Mouse (Mus musculus): ENCODE measurements around the gene Aox3. TPM values are rescaled to one million over a fixed set of nuclear protein-coding genes. Genes with fewer than 3 reads are reported as not detected.

Gene Aox3
- polyA plus RNA-seq, 1 experiment from 2014 or later = 0.11 TPM

- 94% methylated on average over 2 of the region's 2 CpGs for WGBS
- Histone ChIP-seq H3K9ac (ENCODE audit: low read length) (no peak overlapping the region), H3K4me3 (ENCODE audit: low read depth, low read length) (no peak overlapping the region), H3K4me2 (ENCODE audit: low read length) (no peak overlapping the region), H3K27ac (ENCODE audit: low read depth, low read length) (no peak overlapping the region), H3K27me3 (replicated peaks; ENCODE audit: control insufficient read depth, insufficient read depth, low read length) (no peaks in the 10 kb centered on the region), H3K36me3 (ENCODE audit: control insufficient read depth, insufficient read depth, low read length) (no peaks in the 10 kb centered on the region), H3K9me3 (replicated peaks; ENCODE audit: control insufficient read depth, low read length) (no peaks in the 10 kb centered on the region), H3K4me1 (ENCODE audit: control insufficient read depth, insufficient read depth, low read length) (no peaks in the 10 kb centered on the region)
- ATAC-seq = no peak
- no peak for DNase-seq (ENCODE audit: low spot score)
These were observed 38.7 kb upstream of the Aox3 start for GRCm38 (mm10) chr1:58074266-58074665.

DNA sequence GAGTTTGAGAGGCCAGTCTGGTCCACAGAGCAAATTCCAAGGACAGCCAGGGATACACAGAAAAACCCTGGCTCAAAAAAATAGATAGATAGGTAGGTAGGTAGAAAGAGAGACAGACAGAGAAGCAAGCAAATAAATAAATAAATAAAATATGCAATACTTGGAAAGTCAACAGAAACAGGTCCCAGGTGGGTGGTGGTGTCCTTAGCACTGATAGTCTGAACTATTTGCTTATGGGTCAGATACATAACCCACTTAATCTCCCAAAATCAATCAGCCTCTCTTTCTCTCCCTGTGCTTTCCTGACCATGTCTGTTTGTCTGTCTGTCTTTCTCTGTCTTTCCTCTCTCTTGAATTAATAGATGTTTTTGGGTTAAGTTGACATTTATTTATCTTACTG, 35.0 kb upstream of the Aox3 start:
- H3K36me3 ChIP-seq (ENCODE audit: control insufficient read depth, insufficient read depth, low read length) = no peaks in the 10 kb centered on the region
- no peak overlapping the region for H3K4me3 ChIP-seq (ENCODE audit: low read depth, low read length)
- H3K4me2 ChIP-seq (ENCODE audit: low read length) = no peak overlapping the region
- H3K4me1 ChIP-seq (ENCODE audit: control insufficient read depth, insufficient read depth, low read length) = no peaks in the 10 kb centered on the region
- H3K27ac ChIP-seq (ENCODE audit: low read depth, low read length) = no peak overlapping the region
- H3K9ac ChIP-seq (ENCODE audit: low read length) = no peak overlapping the region
- ATAC-seq (no peak), DNase-seq (ENCODE audit: low spot score) (no peak)
- no peaks in the 10 kb centered on the region for H3K27me3 ChIP-seq (replicated peaks; ENCODE audit: control insufficient read depth, insufficient read depth, low read length)
- no peaks in the 10 kb centered on the region for H3K9me3 ChIP-seq (replicated peaks; ENCODE audit: control insufficient read depth, low read length)

GRCm38 (mm10) chr1:58078390-58078789, 34.5 kb upstream of the Aox3 start:
- 95% methylated on average over 7 of the region's 7 CpGs for WGBS
- Histone ChIP-seq H3K9me3 (replicated peaks; ENCODE audit: control insufficient read depth, low read length) (no peaks in the 10 kb centered on the region), H3K9ac (ENCODE audit: low read length) (no peak overlapping the region), H3K4me3 (ENCODE audit: low read depth, low read length) (no peak overlapping the region), H3K27me3 (replicated peaks; ENCODE audit: control insufficient read depth, insufficient read depth, low read length) (no peaks in the 10 kb centered on the region), H3K36me3 (ENCODE audit: control insufficient read depth, insufficient read depth, low read length) (no peaks in the 10 kb centered on the region), H3K4me1 (ENCODE audit: control insufficient read depth, insufficient read depth, low read length) (no peaks in the 10 kb centered on the region), H3K27ac (ENCODE audit: low read depth, low read length) (no peak overlapping the region), H3K4me2 (ENCODE audit: low read length) (no peak overlapping the region)
- DNase-seq (ENCODE audit: low spot score) = no peak
- ATAC-seq = no peak

GRCm38 (mm10) chr1:58079689-58080088, 33.2 kb upstream of the Aox3 start:
- ATAC-seq = no peak

GRCm38 (mm10) chr1:58080446-58080845, 32.5 kb upstream of the Aox3 start:
- no peaks in the 10 kb centered on the region for H3K9me3 ChIP-seq (replicated peaks; ENCODE audit: control insufficient read depth, low read length)
- H3K36me3 ChIP-seq (ENCODE audit: control insufficient read depth, insufficient read depth, low read length) = no peaks in the 10 kb centered on the region
- 88% methylated on average over 4 of the region's 4 CpGs for whole genome bisulfite sequencing

More at GRCm38 (mm10) chr1:58079689-58080088, 33.2 kb upstream of the Aox3 start:
- no peaks in the 10 kb centered on the region for H3K36me3 ChIP-seq (ENCODE audit: control insufficient read depth, insufficient read depth, low read length)
- WGBS = 95% methylated on average over 5 of the region's 5 CpGs
- no peak for DNase-seq (ENCODE audit: low spot score)
- H3K27me3 ChIP-seq (replicated peaks; ENCODE audit: control insufficient read depth, insufficient read depth, low read length) = no peaks in the 10 kb centered on the region
- H3K4me1 ChIP-seq (ENCODE audit: control insufficient read depth, insufficient read depth, low read length) = no peaks in the 10 kb centered on the region
- no peak overlapping the region for H3K4me2 ChIP-seq (ENCODE audit: low read length)
- no peak overlapping the region for H3K9ac ChIP-seq (ENCODE audit: low read length)
- no peak overlapping the region for H3K4me3 ChIP-seq (ENCODE audit: low read depth, low read length)
- no peak overlapping the region for H3K27ac ChIP-seq (ENCODE audit: low read depth, low read length)
- H3K9me3 ChIP-seq (replicated peaks; ENCODE audit: control insufficient read depth, low read length) = no peaks in the 10 kb centered on the region

GRCm38 (mm10) chr1:58081356-58081755, 31.6 kb upstream of the Aox3 start:
- H3K4me3 ChIP-seq (ENCODE audit: low read depth, low read length) = no peak overlapping the region
- H3K27me3 ChIP-seq (replicated peaks; ENCODE audit: control insufficient read depth, insufficient read depth, low read length) = no peaks in the 10 kb centered on the region
- H3K4me2 ChIP-seq (ENCODE audit: low read length) = no peak overlapping the region
- no peak for ATAC-seq
- H3K27ac ChIP-seq (ENCODE audit: low read depth, low read length) = no peak overlapping the region
- H3K9me3 ChIP-seq (replicated peaks; ENCODE audit: control insufficient read depth, low read length) = no peaks in the 10 kb centered on the region
- DNase-seq (ENCODE audit: low spot score) = no peak
- no peaks in the 10 kb centered on the region for H3K36me3 ChIP-seq (ENCODE audit: control insufficient read depth, insufficient read depth, low read length)
- no peak overlapping the region for H3K9ac ChIP-seq (ENCODE audit: low read length)
- 92% methylated on average over 5 of the region's 5 CpGs for WGBS
- H3K4me1 ChIP-seq (ENCODE audit: control insufficient read depth, insufficient read depth, low read length) = no peaks in the 10 kb centered on the region

More at GRCm38 (mm10) chr1:58080446-58080845, 32.5 kb upstream of the Aox3 start:
- no peak overlapping the region for H3K4me2 ChIP-seq (ENCODE audit: low read length)
- H3K4me1 ChIP-seq (ENCODE audit: control insufficient read depth, insufficient read depth, low read length) = no peaks in the 10 kb centered on the region
- H3K4me3 ChIP-seq (ENCODE audit: low read depth, low read length) = no peak overlapping the region
- H3K27me3 ChIP-seq (replicated peaks; ENCODE audit: control insufficient read depth, insufficient read depth, low read length) = no peaks in the 10 kb centered on the region
- no peak for ATAC-seq
- H3K27ac ChIP-seq (ENCODE audit: low read depth, low read length) = no peak overlapping the region
- no peak overlapping the region for H3K9ac ChIP-seq (ENCODE audit: low read length)
- no peak for DNase-seq (ENCODE audit: low spot score)

DNA sequence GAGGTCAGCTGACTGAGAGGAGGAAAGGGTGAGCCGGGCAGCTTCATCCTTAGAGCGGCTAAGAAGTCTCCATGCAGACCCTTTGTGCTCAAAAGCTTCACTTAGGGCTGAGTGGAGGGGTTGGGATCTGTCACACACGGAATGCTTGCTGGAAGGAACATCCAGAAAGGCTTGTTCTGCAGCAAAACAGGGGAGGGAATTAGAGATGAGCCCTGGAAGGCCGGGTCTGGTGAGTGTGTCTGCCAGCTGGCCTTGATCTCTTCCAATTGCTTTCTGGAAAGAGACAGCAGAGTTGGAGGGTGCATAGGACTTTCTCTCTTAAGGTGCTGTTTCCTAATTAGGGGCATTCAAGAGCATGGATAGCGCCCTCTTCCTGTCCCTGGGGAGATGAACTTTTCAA, 23.6 kb upstream of the Aox3 start:
- H3K27ac ChIP-seq (ENCODE audit: low read depth, low read length) = no peak overlapping the region
- no peaks in the 10 kb centered on the region for H3K36me3 ChIP-seq (ENCODE audit: control insufficient read depth, insufficient read depth, low read length)
- no peaks in the 10 kb centered on the region for H3K9me3 ChIP-seq (replicated peaks; ENCODE audit: control insufficient read depth, low read length)
- H3K9ac ChIP-seq (ENCODE audit: low read length) = no peak overlapping the region
- H3K4me3 ChIP-seq (ENCODE audit: low read depth, low read length) = no peak overlapping the region
- WGBS = 72% methylated on average over 5 of the region's 5 CpGs
- H3K4me2 ChIP-seq (ENCODE audit: low read length) = no peak overlapping the region
- ATAC-seq (no peak), DNase-seq (ENCODE audit: low spot score) (no peak)
- H3K27me3 ChIP-seq (replicated peaks; ENCODE audit: control insufficient read depth, insufficient read depth, low read length) = no peaks in the 10 kb centered on the region
- H3K4me1 ChIP-seq (ENCODE audit: control insufficient read depth, insufficient read depth, low read length) = no peaks in the 10 kb centered on the region

DNA sequence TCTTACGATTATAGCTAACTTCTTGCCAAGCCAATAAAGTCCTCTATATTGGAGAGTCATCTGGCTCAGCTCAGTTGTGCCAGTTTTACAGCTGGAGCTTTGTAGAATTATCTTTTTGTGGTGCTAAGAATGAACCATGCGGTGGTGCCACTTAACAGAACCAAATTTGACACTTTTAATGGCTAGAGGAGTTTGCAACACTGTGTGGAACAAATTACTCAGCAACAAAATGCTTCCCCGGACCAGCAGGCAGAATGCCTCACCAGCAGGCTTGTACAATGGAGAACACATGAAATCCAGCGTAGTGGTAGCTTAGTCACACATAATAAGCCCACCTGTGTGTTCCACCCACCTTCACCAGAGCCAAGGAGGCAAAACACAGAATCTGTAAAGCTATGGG, 22.7 kb upstream of the Aox3 start:
- H3K4me2 ChIP-seq (ENCODE audit: low read length) = no peak overlapping the region

DNA sequence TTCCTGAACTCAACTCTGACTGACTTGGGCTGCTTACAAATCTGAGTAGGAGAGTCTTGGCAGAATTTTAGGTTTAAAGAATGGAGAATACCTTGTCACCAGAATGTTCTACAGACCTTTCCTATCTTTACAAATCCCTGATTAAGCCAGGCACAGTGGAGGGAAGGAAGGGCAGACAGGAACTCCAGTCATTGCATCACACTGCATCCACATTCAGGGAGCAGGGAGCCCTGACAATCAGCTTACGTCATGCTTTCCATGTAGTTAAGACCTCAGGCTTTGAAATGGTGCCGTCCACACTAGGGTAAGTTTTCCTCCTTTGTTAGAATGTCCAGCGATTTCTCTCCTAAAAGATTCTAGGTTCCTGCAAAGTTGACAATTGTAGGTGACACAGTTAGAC, 21.7 kb upstream of the Aox3 start:
- ATAC-seq (no peak), DNase-seq (ENCODE audit: low spot score) (no peak)
- no peaks in the 10 kb centered on the region for H3K27me3 ChIP-seq (replicated peaks; ENCODE audit: control insufficient read depth, insufficient read depth, low read length)
- 75% methylated on average over 3 of the region's 3 CpGs for WGBS
- H3K4me1 ChIP-seq (ENCODE audit: control insufficient read depth, insufficient read depth, low read length) = no peaks in the 10 kb centered on the region
- no peaks in the 10 kb centered on the region for H3K9me3 ChIP-seq (replicated peaks; ENCODE audit: control insufficient read depth, low read length)
- no peaks in the 10 kb centered on the region for H3K36me3 ChIP-seq (ENCODE audit: control insufficient read depth, insufficient read depth, low read length)
- H3K9ac ChIP-seq (ENCODE audit: low read length) = no peak overlapping the region
- no peak overlapping the region for H3K4me3 ChIP-seq (ENCODE audit: low read depth, low read length)
- no peak overlapping the region for H3K4me2 ChIP-seq (ENCODE audit: low read length)
- no peak overlapping the region for H3K27ac ChIP-seq (ENCODE audit: low read depth, low read length)

More for the DNA sequence above, 22.7 kb upstream of the Aox3 start:
- DNase-seq (ENCODE audit: low spot score) = no peak
- no peak for ATAC-seq
- no peak overlapping the region for H3K27ac ChIP-seq (ENCODE audit: low read depth, low read length)
- no peaks in the 10 kb centered on the region for H3K27me3 ChIP-seq (replicated peaks; ENCODE audit: control insufficient read depth, insufficient read depth, low read length)
- no peaks in the 10 kb centered on the region for H3K4me1 ChIP-seq (ENCODE audit: control insufficient read depth, insufficient read depth, low read length)
- no peaks in the 10 kb centered on the region for H3K36me3 ChIP-seq (ENCODE audit: control insufficient read depth, insufficient read depth, low read length)
- no peak overlapping the region for H3K9ac ChIP-seq (ENCODE audit: low read length)
- WGBS = 78% methylated on average over 4 of the region's 4 CpGs
- no peaks in the 10 kb centered on the region for H3K9me3 ChIP-seq (replicated peaks; ENCODE audit: control insufficient read depth, low read length)
- H3K4me3 ChIP-seq (ENCODE audit: low read depth, low read length) = no peak overlapping the region

All from forebrain, embryonic 14.5 days (tissue).